Mouse (Mus musculus) hindbrain, embryonic 11.5 days (tissue): Measurements from ENCODE around the gene Olfr91. TPM values are rescaled to one million over a fixed set of nuclear protein-coding genes. Genes with fewer than 3 reads are reported as not detected.
A peak's percentile ranks its signal among the peaks of the same experiment; 100 is the strongest.

Source experiments
- ATAC-seq: fragments of 200-750 bp; cut with Nextera tagmentation; 2 replicates; pipeline ENCODE4 v1.8.0; 2017; ENCODE audit warnings: mild to moderate bottlenecking, moderate TSS enrichment, moderate library complexity; ENCODE audit not compliant: low FRiP score
- DNase-seq: peaks from one replicate; pipeline ENCODE4 v3.0.0-alpha.2; 2015; ENCODE audit warnings: low spot score
- H3K27ac ChIP-seq: fragments of 300-500 bp; sonication (generic); 2 replicates; pipeline ENCODE4 v1.5.1; 2014; ENCODE audit warnings: mild to moderate bottlenecking, low read depth, low read length
- H3K27me3 ChIP-seq: fragments of 300-500 bp; sonication (generic); 2 replicates; pipeline ENCODE4 v1.6.1; 2014; ENCODE audit warnings: mild to moderate bottlenecking, low read length, moderate library complexity, mixed read lengths; ENCODE audit not compliant: control insufficient read depth, insufficient read depth
- H3K36me3 ChIP-seq: fragments of 300-500 bp; sonication (generic); 2 replicates; pipeline ENCODE4 v1.6.1; 2014; ENCODE audit warnings: mild to moderate bottlenecking, low read length, moderate library complexity, mixed read lengths; ENCODE audit not compliant: control insufficient read depth, insufficient read depth
- H3K4me1 ChIP-seq: fragments of 300-500 bp; sonication (generic); replicated peaks from 2 replicates; pipeline ENCODE4 v1.6.1; 2014; ENCODE audit warnings: low read length, mixed read lengths; ENCODE audit not compliant: control insufficient read depth, insufficient read depth
- H3K4me2 ChIP-seq: fragments of 300-500 bp; sonication (generic); replicated peaks from 2 replicates; pipeline ENCODE4 v1.6.1; 2014; ENCODE audit warnings: mild to moderate bottlenecking, low read depth, low read length
- H3K4me3 ChIP-seq: fragments of 300-500 bp; sonication (generic); 2 replicates; pipeline ENCODE4 v1.5.1; 2014; ENCODE audit warnings: low read depth, low read length
- H3K9ac ChIP-seq: fragments of 300-500 bp; sonication (generic); 2 replicates; pipeline ENCODE4 v1.6.1; 2014; ENCODE audit warnings: low read depth, low read length
- H3K9me3 ChIP-seq: fragments of 300-500 bp; sonication (generic); 2 replicates; pipeline ENCODE4 v1.6.1; 2016; ENCODE audit warnings: low read length; ENCODE audit not compliant: control insufficient read depth
- WGBS: fragments of 180-500 bp; shearing (Covaris S2); extraction: QIAGEN DNeasy Blood & Tissue Kit; methylation state at CpG from one replicate; pipeline ENCODE4 v1.1.7; 2014; 5-methylcytosine and 5-hydroxymethylcytosine counted together
- polyA plus RNA-seq: library from polyadenylated mRNA; unstranded; fragments of >200 nt; fragmentation: Nextera tagmentation; extraction: Ambion mirVana; gene quantifications from 2 replicates; pipeline ENCODE4 v1.2.1, GENCODE M21; 2014

The Olfr91 gene
- polyA plus RNA-seq, 1 experiment from 2014 or later: 0.08 TPM

- no peak for ATAC-seq
- DNase-seq: no peak
These were observed 53.3 kb downstream of the Olfr91 start for GRCm38 (mm10) chr17:37044651-37045244.

More at GRCm38 (mm10) chr17:37044651-37045244, 53.3 kb downstream of the Olfr91 start:
- peak overlapping the region; percentile 81 for H3K9ac ChIP-seq
- no peaks in the 10 kb centered on the region for H3K9me3 ChIP-seq
- H3K4me3 ChIP-seq: peak overlapping the region; percentile 80
- H3K27me3 ChIP-seq: peaks cover 4% of the 10 kb centered on the region
- 83% methylated on average over 7 of the region's 7 CpGs for WGBS
- peak overlapping the region; percentile 86 for H3K4me2 ChIP-seq
- peaks cover 3% of the 10 kb centered on the region for H3K4me1 ChIP-seq
- H3K27ac ChIP-seq: peak overlapping the region; percentile 85
- no peaks in the 10 kb centered on the region for H3K36me3 ChIP-seq

Other genes starting within 250 kb of the Olfr91 start
- gene Trim15, start 231.1 kb downstream of the Olfr91 start, polyA plus RNA-seq: 0.48 and 0.70 TPM in 2 replicates
- gene Trim10, start 228.7 kb downstream of the Olfr91 start, polyA plus RNA-seq: 6.6 and 6.7 TPM in 2 replicates
- gene Trim40, start 208.2 kb downstream of the Olfr91 start, polyA plus RNA-seq: not detected in 2 replicates
- gene Trim31, start 200.2 kb downstream of the Olfr91 start, polyA plus RNA-seq: not detected in 2 replicates
- 0.34 and 1.4 TPM in 2 replicates for gene Rnf39, start 155.4 kb downstream of the Olfr91 start, polyA plus RNA-seq
- gene Ppp1r11, start 146.5 kb downstream of the Olfr91 start, polyA plus RNA-seq: 161 and 165 TPM in 2 replicates
- gene Znrd1, start 139.7 kb downstream of the Olfr91 start, polyA plus RNA-seq: 82.8 and 86.9 TPM in 2 replicates
- 9.6 and 9.8 TPM in 2 replicates for gene Znrd1as, start 139.7 kb downstream of the Olfr91 start, polyA plus RNA-seq
- not detected in 2 replicates for gene 2410137M14Rik, start 117.0 kb downstream of the Olfr91 start, polyA plus RNA-seq
- gene H2-M5, start 108.7 kb downstream of the Olfr91 start, polyA plus RNA-seq: 0.86 and 1.1 TPM in 2 replicates
- gene Zfp57, start 97.1 kb downstream of the Olfr91 start, polyA plus RNA-seq: 137 and 153 TPM in 2 replicates
- 0.39 and 0.61 TPM in 2 replicates for gene Mog, start 74.9 kb downstream of the Olfr91 start, polyA plus RNA-seq
- gene Gabbr1, start 52.3 kb downstream of the Olfr91 start, polyA plus RNA-seq: 16.8 and 24.8 TPM in 2 replicates
- 0.06 TPM in 1 of 2 replicates, not detected in the other for gene Olfr90, start 9.8 kb downstream of the Olfr91 start, polyA plus RNA-seq
- gene Olfr92, start 21.8 kb upstream of the Olfr91 start, polyA plus RNA-seq: not detected in 2 replicates
- gene Olfr93, start 63.2 kb upstream of the Olfr91 start, polyA plus RNA-seq: not detected in 2 replicates
- gene Ubd, start 95.6 kb upstream of the Olfr91 start, polyA plus RNA-seq: not detected in 2 replicates
- not detected in 2 replicates for gene Olfr94, start 102.7 kb upstream of the Olfr91 start, polyA plus RNA-seq
- not detected in 2 replicates for gene Olfr95, start 114.8 kb upstream of the Olfr91 start, polyA plus RNA-seq
- not detected in 2 replicates for gene Olfr96, start 121.9 kb upstream of the Olfr91 start, polyA plus RNA-seq
- not detected in 2 replicates for gene Olfr97, start 139.1 kb upstream of the Olfr91 start, polyA plus RNA-seq
- gene Olfr98, start 165.5 kb upstream of the Olfr91 start, polyA plus RNA-seq: not detected in 2 replicates
- 0.93 and 1.3 TPM in 2 replicates for gene H2-M3, start 171.9 kb upstream of the Olfr91 start, polyA plus RNA-seq
- gene Olfr99, start 185.2 kb upstream of the Olfr91 start, polyA plus RNA-seq: not detected in 2 replicates
- gene Olfr101, start 206.0 kb upstream of the Olfr91 start, polyA plus RNA-seq: not detected in 2 replicates
- gene Olfr102, start 218.8 kb upstream of the Olfr91 start, polyA plus RNA-seq: not detected in 2 replicates
- gene Olfr103, start 241.4 kb upstream of the Olfr91 start, polyA plus RNA-seq: not detected in 2 replicates